In the genomic region with DNA sequence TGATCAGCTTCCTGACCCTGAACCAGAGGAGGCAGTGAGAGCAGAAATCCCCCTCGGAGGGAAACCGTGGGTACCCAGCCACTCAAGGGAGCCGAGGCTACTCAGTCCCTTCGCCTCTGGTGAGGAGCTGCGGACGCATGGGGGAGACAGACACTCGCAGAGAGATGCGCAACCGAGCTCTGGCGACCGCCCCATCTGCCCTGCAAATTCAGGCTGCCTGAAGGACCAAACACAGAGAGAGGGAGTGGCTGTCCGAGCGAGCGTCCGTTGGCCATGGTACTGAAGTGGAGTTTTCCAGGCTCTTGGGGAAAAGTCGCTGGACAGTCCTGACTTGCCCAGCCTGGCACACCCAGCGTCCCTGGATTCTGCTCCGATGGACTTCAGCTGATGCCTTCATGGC, we compare ENCODE assay signal across 9 mouse cellular contexts.
A peak's percentile ranks its signal among the peaks of the same experiment; 100 is the strongest.
DNase-seq lines count a peak whose midpoint lies in the region; ATAC-seq lines count a peak whose summit lies in the region.
"Had no signal": no experiment of that assay in that cellular context is flagged by ENCODE, and none has a peak within 500 bp of the region (broad histone marks: within the 10 kb centered on the region; RNA-seq: fewer than 3 reads in every experiment).

No protein-coding gene starts in this region.

- H3K36me3 ChIP-seq in embryonic facial prominence, embryonic 14.5 days (ENCODE audit: control insufficient read depth, insufficient read depth, low read length) = no peaks in the 10 kb centered on the region
- H3K36me3 ChIP-seq in midbrain, embryonic 15.5 days (replicated peaks) = no peaks in the 10 kb centered on the region

- H3K4me3 ChIP-seq in embryonic facial prominence, embryonic 14.5 days (ENCODE audit: low read depth, low read length) = no peak overlapping the region
- H3K4me3 ChIP-seq in midbrain, embryonic 15.5 days = no peak overlapping the region

- peak; percentile 12 for DNase-seq in kidney, adult 9 months
- DNase-seq in kidney, adult 11 months = no peak
- peak; percentile 32 for DNase-seq in adrenal gland, postnatal 25 days
- peak; percentile 57 for DNase-seq in embryonic facial prominence, embryonic 14.5 days (ENCODE audit: low spot score)
- DNase-seq in kidney, postnatal 36 days = peak; percentile 5 to 36
- peak; percentile 44 for DNase-seq in yolk sac, embryonic 10.5 days (ENCODE audit: low spot score)
- no peak for DNase-seq in urinary bladder, postnatal 10 days (ENCODE audit: low spot score)

- 0 out of 2 replicates have a peak, but pooled peaks have one; percentile 26 for ATAC-seq in embryonic facial prominence, embryonic 14.5 days (ENCODE audit: low read depth)
- ATAC-seq in midbrain, embryonic 15.5 days (replicated peaks) = 0 out of 2 replicates have a peak, but pooled peaks have one; percentile 27

- no peaks in the 10 kb centered on the region for H3K27me3 ChIP-seq in embryonic facial prominence, embryonic 14.5 days (replicated peaks; ENCODE audit: control insufficient read depth, insufficient read depth, low read length)
- H3K27me3 ChIP-seq in midbrain, embryonic 15.5 days (replicated peaks) = no peaks in the 10 kb centered on the region; the same call in 1 of the 2 replicates

- WGBS in embryonic facial prominence, embryonic 14.5 days = 4% methylated on average over 18 of the region's 18 CpGs
- 4% methylated on average over 18 of the region's 18 CpGs for WGBS in midbrain, embryonic 15.5 days

- no peaks in the 10 kb centered on the region for H3K4me1 ChIP-seq in embryonic facial prominence, embryonic 14.5 days (ENCODE audit: control insufficient read depth, insufficient read depth, low read length)
- H3K4me1 ChIP-seq in midbrain, embryonic 15.5 days = peaks cover 32% of the 10 kb centered on the region

- H3K4me2 ChIP-seq in embryonic facial prominence, embryonic 14.5 days (ENCODE audit: low read depth, low read length) = no peak overlapping the region
- H3K4me2 ChIP-seq in midbrain, embryonic 15.5 days = peak overlapping the region; percentile 22; the same call in 1 of the 2 replicates

- no peak overlapping the region for H3K9ac ChIP-seq in embryonic facial prominence, embryonic 14.5 days (ENCODE audit: low read depth, low read length)
- H3K9ac ChIP-seq in midbrain, embryonic 15.5 days = no peak overlapping the region

- H3K9me3 ChIP-seq in embryonic facial prominence, embryonic 14.5 days (ENCODE audit: control insufficient read depth, low read length) = no peaks in the 10 kb centered on the region
- no peaks in the 10 kb centered on the region for H3K9me3 ChIP-seq in midbrain, embryonic 15.5 days

- H3K27ac ChIP-seq in embryonic facial prominence, embryonic 14.5 days (replicated peaks; ENCODE audit: low read depth, low read length) = no peak overlapping the region
- no peak overlapping the region for H3K27ac ChIP-seq in midbrain, embryonic 15.5 days
- H3K27ac ChIP-seq: macrophage had no signal

Comparison
In these comparisons a context has a peak if more than half of its experiments do, and no peak if none do; other contexts are left out.
1. DNase-seq: peak in kidney, adult 9 months (single experiment), adrenal gland, postnatal 25 days (single experiment), embryonic facial prominence, embryonic 14.5 days (single experiment), kidney, postnatal 36 days (2 of 2) and yolk sac, embryonic 10.5 days (single experiment); none in kidney, adult 11 months (single experiment) and urinary bladder, postnatal 10 days (single experiment).